Comparison of ENCODE assay signal across 17 mouse cellular contexts in the genomic region with DNA sequence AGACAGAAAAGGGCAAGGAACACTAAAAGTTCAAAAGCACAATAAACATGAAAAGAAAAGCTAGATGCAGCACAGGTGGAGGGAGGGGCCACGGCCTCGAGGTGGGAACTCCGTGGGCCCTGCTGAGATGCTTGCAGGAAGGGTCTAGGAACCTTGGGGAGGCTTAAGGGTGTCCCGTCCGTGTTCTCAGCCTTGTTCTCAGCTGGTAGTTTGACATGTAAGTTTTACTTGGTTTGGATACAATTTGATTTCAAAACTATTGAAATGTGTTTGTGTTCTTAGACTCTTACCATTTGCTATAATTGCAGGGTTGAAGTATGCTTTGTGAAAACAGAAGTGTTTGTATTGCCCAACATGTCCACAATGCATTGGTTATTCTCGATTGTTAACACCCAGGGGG.
"Had no signal": no experiment of that assay in that cellular context is flagged by ENCODE, and none has a peak within 500 bp of the region (broad histone marks: within the 10 kb centered on the region; RNA-seq: fewer than 3 reads in every experiment).

No protein-coding gene starts in this region.

- H3K4me1 ChIP-seq: intestine, embryonic 15.5 days; kidney, embryonic 15.5 days; liver, embryonic 15.5 days; megakaryocyte, embryonic 14.5 days; midbrain, embryonic 10.5 days; midbrain, embryonic 15.5 days; neural tube, embryonic 12.5 days; neural tube, embryonic 15.5 days; stomach, embryonic 15.5 days had no signal

- H3K9me3 ChIP-seq: intestine, embryonic 15.5 days; kidney, embryonic 15.5 days; liver, embryonic 15.5 days; stomach, embryonic 15.5 days had no signal

- H3K9ac ChIP-seq: intestine, embryonic 15.5 days; kidney, embryonic 15.5 days; liver, embryonic 15.5 days; midbrain, embryonic 15.5 days; neural tube, embryonic 12.5 days; neural tube, embryonic 15.5 days; stomach, embryonic 15.5 days had no signal

- DNase-seq: kidney, adult 11 months; kidney, adult 8-10 months; kidney, postnatal 10 days; retina, postnatal 1 day; right cerebral cortex, postnatal 25 days; spleen, adult 18-20 months; thymus, adult 18-20 months; thymus, postnatal 36 days had no signal

- H3K27ac ChIP-seq: intestine, embryonic 15.5 days; kidney, embryonic 15.5 days; liver, embryonic 15.5 days; midbrain, embryonic 10.5 days; midbrain, embryonic 15.5 days; neural tube, embryonic 12.5 days; neural tube, embryonic 15.5 days; stomach, embryonic 15.5 days had no signal

- H3K4me3 ChIP-seq: intestine, embryonic 15.5 days; kidney, embryonic 15.5 days; liver, embryonic 15.5 days; megakaryocyte, embryonic 14.5 days; midbrain, embryonic 10.5 days; midbrain, embryonic 15.5 days; neural tube, embryonic 12.5 days; neural tube, embryonic 15.5 days; stomach, embryonic 15.5 days had no signal

- H3K36me3 ChIP-seq: intestine, embryonic 15.5 days; kidney, embryonic 15.5 days; liver, embryonic 15.5 days; midbrain, embryonic 10.5 days; midbrain, embryonic 15.5 days; neural tube, embryonic 12.5 days; neural tube, embryonic 15.5 days; stomach, embryonic 15.5 days had no signal
